Mouse (Mus musculus) ES-E14 (cell line): ENCODE results near the gene Fhl2.

Experiments
- HCFC1 ChIP-seq: IDR thresholded peaks from 2 replicates; pipeline ENCODE4 v1.6.1; 2012; ENCODE audit warnings: low read length, inconsistent platforms, borderline replicate concordance; ENCODE audit not compliant: insufficient read depth
- MAFK ChIP-seq: IDR thresholded peaks from 2 replicates; pipeline ENCODE4 v1.6.1; 2014; ENCODE audit warnings: mild to moderate bottlenecking, low read depth, low read length, inconsistent platforms; ENCODE audit not compliant: insufficient read depth
- ZC3H11A ChIP-seq: IDR thresholded peaks from 2 replicates; pipeline ENCODE4 v1.6.1; 2012; ENCODE audit warnings: low read depth, mild to moderate bottlenecking, inconsistent platforms, low read length, borderline replicate concordance
- ZNF384 ChIP-seq: IDR thresholded peaks from 2 replicates; pipeline ENCODE4 v1.6.1; 2012; ENCODE audit warnings: low read depth, low read length, inconsistent platforms

GRCm38 (mm10) chr1:43108729-43109128 lies 88.1 kb downstream of the Fhl2 start:
- TF ChIP-seq ZC3H11A (no peak), ZNF384 (no peak), MAFK (no peak), HCFC1 (no peak)
